23 mouse cellular contexts compared by ENCODE assay signal in the genomic region with DNA sequence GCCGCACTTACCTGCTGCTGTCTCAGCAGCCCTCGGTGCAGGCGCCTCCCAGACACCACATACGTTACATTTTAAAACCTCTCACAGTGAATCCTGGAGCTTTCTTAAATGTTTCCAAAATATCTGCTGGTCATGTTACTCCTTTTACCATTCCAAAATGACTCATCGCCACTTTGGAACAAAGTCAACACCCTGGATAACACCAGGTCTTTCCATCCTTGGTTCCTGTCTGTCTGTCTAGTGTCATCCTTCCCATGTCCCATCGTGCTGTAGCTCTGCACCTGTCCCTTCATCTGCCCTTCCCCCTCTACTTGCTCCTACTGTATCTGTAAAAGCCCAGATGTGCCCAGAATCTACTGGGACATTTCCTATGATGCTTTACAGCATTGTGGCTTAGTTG. TPM values are rescaled to one million over a fixed set of nuclear protein-coding genes. Genes with fewer than 3 reads are reported as not detected.
DNase-seq lines count a peak whose midpoint lies in the region; ATAC-seq and TF ChIP-seq lines count a peak whose summit lies in the region.
"Had no signal": no experiment of that assay in that cellular context is flagged by ENCODE, and none has a peak within 500 bp of the region (broad histone marks: within the 10 kb centered on the region; RNA-seq: fewer than 3 reads in every experiment).

No protein-coding gene starts in this region.

- H3K4me2 ChIP-seq in liver, embryonic 11.5 days, result peak overlapping the region; percentile 13; the same call in 1 of the 2 replicates
- H3K4me2 ChIP-seq in liver, embryonic 15.5 days, result no peak overlapping the region
- no peak overlapping the region for H3K4me2 ChIP-seq in forebrain, embryonic 13.5 days
- no peak overlapping the region for H3K4me2 ChIP-seq in midbrain, postnatal 0 days (ENCODE audit: low read depth, low read length, poor library complexity, severe bottlenecking)
- H3K4me2 ChIP-seq: kidney, embryonic 15.5 days; limb, embryonic 13.5 days had no signal

- no peaks in the 10 kb centered on the region for H3K9me3 ChIP-seq in liver, embryonic 11.5 days (ENCODE audit: control insufficient read depth, low read length)
- no peaks in the 10 kb centered on the region for H3K9me3 ChIP-seq in liver, embryonic 15.5 days (replicated peaks)
- H3K9me3 ChIP-seq in forebrain, embryonic 13.5 days (replicated peaks), result no peaks in the 10 kb centered on the region
- H3K9me3 ChIP-seq in midbrain, postnatal 0 days (ENCODE audit: low read length), result no peaks in the 10 kb centered on the region
- H3K9me3 ChIP-seq: kidney, embryonic 15.5 days; limb, embryonic 13.5 days had no signal

- ATAC-seq in liver, embryonic 11.5 days (replicated peaks; ENCODE audit: low FRiP score), result no peak
- no peak for ATAC-seq in liver, embryonic 15.5 days (ENCODE audit: insufficient read depth)
- no peak for ATAC-seq in forebrain, embryonic 13.5 days
- no peak for ATAC-seq in midbrain, postnatal 0 days (ENCODE audit: low FRiP score)
- ATAC-seq: forebrain, embryonic 14.5 days; inflammation-experienced regulatory T-cells, adult 6 months; midbrain, embryonic 16.5 days; Patski had no signal

- H3K27me3 ChIP-seq in liver, embryonic 11.5 days (replicated peaks; ENCODE audit: control insufficient read depth, insufficient read depth, low read length), result no peaks in the 10 kb centered on the region
- no peaks in the 10 kb centered on the region for H3K27me3 ChIP-seq in liver, embryonic 15.5 days
- H3K27me3 ChIP-seq in forebrain, embryonic 13.5 days, result no peaks in the 10 kb centered on the region
- no peaks in the 10 kb centered on the region for H3K27me3 ChIP-seq in midbrain, postnatal 0 days (ENCODE audit: insufficient read depth, low read length)
- H3K27me3 ChIP-seq: CH12.LX; kidney, embryonic 15.5 days; limb, embryonic 13.5 days; Patski had no signal

- 74% methylated on average over 6 of the region's 6 CpGs for WGBS in liver, embryonic 11.5 days
- WGBS in liver, embryonic 15.5 days (ENCODE audit: insufficient replicate concordance), result 66% methylated on average over 6 of the region's 6 CpGs
- WGBS in forebrain, embryonic 13.5 days, result 81% methylated on average over 6 of the region's 6 CpGs
- WGBS in midbrain, postnatal 0 days, result 83% methylated on average over 6 of the region's 6 CpGs

- no peaks in the 10 kb centered on the region for H3K36me3 ChIP-seq in liver, embryonic 11.5 days (ENCODE audit: control insufficient read depth, insufficient read depth, low read length)
- no peaks in the 10 kb centered on the region for H3K36me3 ChIP-seq in liver, embryonic 15.5 days (replicated peaks)
- no peaks in the 10 kb centered on the region for H3K36me3 ChIP-seq in forebrain, embryonic 13.5 days (ENCODE audit: poor library complexity, severe bottlenecking)
- H3K36me3 ChIP-seq in midbrain, postnatal 0 days (ENCODE audit: insufficient read depth, low read length), result no peaks in the 10 kb centered on the region
- H3K36me3 ChIP-seq: kidney, embryonic 15.5 days; limb, embryonic 13.5 days had no signal

- peaks cover 37% of the 10 kb centered on the region for H3K4me1 ChIP-seq in liver, embryonic 11.5 days (replicated peaks; ENCODE audit: control insufficient read depth, insufficient read depth, low read length)
- H3K4me1 ChIP-seq in liver, embryonic 15.5 days (replicated peaks), result peaks cover 76% of the 10 kb centered on the region
- H3K4me1 ChIP-seq in forebrain, embryonic 13.5 days, result peaks cover 13% of the 10 kb centered on the region
- 0 out of 2 replicates have a peak, but pooled peaks cover 5% of the 10 kb centered on the region for H3K4me1 ChIP-seq in midbrain, postnatal 0 days (ENCODE audit: insufficient read depth, low read length)

- H3K4me3 ChIP-seq in liver, embryonic 11.5 days (ENCODE audit: low read depth, low read length), result no peak overlapping the region
- no peak overlapping the region for H3K4me3 ChIP-seq in liver, embryonic 15.5 days (replicated peaks)
- H3K4me3 ChIP-seq in forebrain, embryonic 13.5 days, result no peak overlapping the region
- no peak overlapping the region for H3K4me3 ChIP-seq in midbrain, postnatal 0 days (ENCODE audit: low read depth, low read length)
- H3K4me3 ChIP-seq: kidney, embryonic 15.5 days; limb, embryonic 13.5 days had no signal

- H3K9ac ChIP-seq in liver, embryonic 11.5 days (ENCODE audit: low read depth, low read length), result no peak overlapping the region
- H3K9ac ChIP-seq in liver, embryonic 15.5 days, result no peak overlapping the region
- H3K9ac ChIP-seq in forebrain, embryonic 13.5 days, result no peak overlapping the region
- no peak overlapping the region for H3K9ac ChIP-seq in midbrain, postnatal 0 days (replicated peaks; ENCODE audit: low read length, poor library complexity, severe bottlenecking)
- H3K9ac ChIP-seq: kidney, embryonic 15.5 days; limb, embryonic 13.5 days had no signal

- peak; percentile 37 to 77 for DNase-seq in adrenal gland, adult (ENCODE audit: inconsistent age in 2 of 2, low spot score in 1 of 2)
- no peak for DNase-seq in adrenal gland, adult 8-10 months
- DNase-seq in liver, embryonic 11.5 days (ENCODE audit: low spot score), result no peak
- no peak for DNase-seq in liver
- DNase-seq in Muller cell, postnatal 12 days (ENCODE audit: inconsistent ontology term), result peak; percentile 31
- DNase-seq in midbrain, postnatal 0 days (ENCODE audit: low spot score), result no peak
- DNase-seq: cerebellum, adult 9-10 months; kidney, postnatal 4 days; layer of hippocampus, postnatal 36 days; lung, adult 2 months; retina, postnatal 1 day; thymus, postnatal 4 days had no signal

- TF ChIP-seq CTCF in midbrain, postnatal 0 days (IDR thresholded peaks at IDR 0.05), result no peak

- peak overlapping the region; percentile 26; the same call in 1 of the 2 replicates for H3K27ac ChIP-seq in liver, embryonic 11.5 days (ENCODE audit: low read depth, low read length)
- H3K27ac ChIP-seq in liver, embryonic 15.5 days (replicated peaks), result peak overlapping the region; percentile 51; the same call in 1 of the 2 replicates
- no peak overlapping the region for H3K27ac ChIP-seq in forebrain, embryonic 13.5 days
- H3K27ac ChIP-seq in midbrain, postnatal 0 days (ENCODE audit: low read depth, low read length), result no peak overlapping the region
- H3K27ac ChIP-seq: kidney, embryonic 15.5 days; limb, embryonic 13.5 days had no signal

RNA-seq across cellular contexts. Expression of gene Fam234a, which starts 3.1 kb away (rescaled TPM):
- 100 to 1,000 TPM; 108 to 126 (median 119) TPM for total RNA-seq in adrenal gland, adult 8-10 months (2022)
- 19.6 and 20.2 TPM in 2 replicates for polyA plus RNA-seq in liver, embryonic 11.5 days (2014; fragmentation: Nextera tagmentation; extraction: Ambion mirVana)
- 16.4 and 18.3 TPM in 2 replicates for polyA plus RNA-seq in liver, embryonic 15.5 days (2015; fragmentation: Nextera tagmentation; extraction: Ambion mirVana)
- polyA plus RNA-seq in forebrain, embryonic 13.5 days (2015; fragmentation: Nextera tagmentation; extraction: Ambion mirVana), result 17.5 and 21.7 TPM in 2 replicates
- total RNA-seq in midbrain, postnatal 0 days (2014; rRNA removed), result 24.6 and 31.5 TPM in 2 replicates
- 32.4 and 33.8 TPM in 2 replicates for polyA plus RNA-seq in midbrain, postnatal 0 days (2015; fragmentation: Nextera tagmentation; extraction: Ambion mirVana)

RNA-seq across cellular contexts. Expression of gene Luc7l, which starts 11.7 kb away (rescaled TPM):
- 10 to 100 TPM; 52.9 to 90.2 (median 70.1) TPM for total RNA-seq in adrenal gland, adult 8-10 months (2022)
- polyA plus RNA-seq in liver, embryonic 11.5 days (2014; fragmentation: Nextera tagmentation; extraction: Ambion mirVana), result 107 and 110 TPM in 2 replicates
- 28.9 and 29.0 TPM in 2 replicates for polyA plus RNA-seq in liver, embryonic 15.5 days (2015; fragmentation: Nextera tagmentation; extraction: Ambion mirVana)
- polyA plus RNA-seq in forebrain, embryonic 13.5 days (2015; fragmentation: Nextera tagmentation; extraction: Ambion mirVana), result 121 and 128 TPM in 2 replicates
- total RNA-seq in midbrain, postnatal 0 days (2014; rRNA removed), result 90.6 and 110 TPM in 2 replicates
- polyA plus RNA-seq in midbrain, postnatal 0 days (2015; fragmentation: Nextera tagmentation; extraction: Ambion mirVana), result 82.3 and 95.2 TPM in 2 replicates

RNA-seq across cellular contexts. Expression of gene Arhgdig, which starts 33.4 kb away (rescaled TPM):
- total RNA-seq in adrenal gland, adult 8-10 months (2022), result 10 to 100 TPM; 14.5 to 30.7 (median 20.6) TPM
- polyA plus RNA-seq in liver, embryonic 11.5 days (2014; fragmentation: Nextera tagmentation; extraction: Ambion mirVana), result 27.7 and 28.8 TPM in 2 replicates
- 14.4 and 15.3 TPM in 2 replicates for polyA plus RNA-seq in liver, embryonic 15.5 days (2015; fragmentation: Nextera tagmentation; extraction: Ambion mirVana)
- 10.0 and 11.4 TPM in 2 replicates for polyA plus RNA-seq in forebrain, embryonic 13.5 days (2015; fragmentation: Nextera tagmentation; extraction: Ambion mirVana)
- 223 and 246 TPM in 2 replicates for total RNA-seq in midbrain, postnatal 0 days (2014; rRNA removed)
- 342 and 387 TPM in 2 replicates for polyA plus RNA-seq in midbrain, postnatal 0 days (2015; fragmentation: Nextera tagmentation; extraction: Ambion mirVana)
- total RNA-seq: common myeloid progenitor, adult 5-6 weeks had no signal
- polyA plus RNA-seq: inflammation-experienced regulatory T-cells, adult 6 months had no signal

RNA-seq across cellular contexts. Expression of gene Rgs11, which starts 38.2 kb away (rescaled TPM):
- 100 to 1,000 TPM in 2 of 4 experiments, 10 to 100 TPM in 2; 47.1 to 158 (median 93.6) TPM for total RNA-seq in adrenal gland, adult 8-10 months (2022)
- 2.2 and 2.4 TPM in 2 replicates for polyA plus RNA-seq in liver, embryonic 11.5 days (2014; fragmentation: Nextera tagmentation; extraction: Ambion mirVana)
- 0.24 and 0.36 TPM in 2 replicates for polyA plus RNA-seq in liver, embryonic 15.5 days (2015; fragmentation: Nextera tagmentation; extraction: Ambion mirVana)
- 0.72 and 1.3 TPM in 2 replicates for polyA plus RNA-seq in forebrain, embryonic 13.5 days (2015; fragmentation: Nextera tagmentation; extraction: Ambion mirVana)
- total RNA-seq in midbrain, postnatal 0 days (2014; rRNA removed), result 25.0 and 29.6 TPM in 2 replicates
- polyA plus RNA-seq in midbrain, postnatal 0 days (2015; fragmentation: Nextera tagmentation; extraction: Ambion mirVana), result 18.0 and 18.7 TPM in 2 replicates

RNA-seq across cellular contexts. Expression of gene Pdia2, which starts 42.1 kb away (rescaled TPM):
- total RNA-seq in adrenal gland, adult 8-10 months (2022), result 1 to 10 TPM; 1.8 to 3.7 (median 2.4) TPM
- 62.4 and 68.8 TPM in 2 replicates for polyA plus RNA-seq in liver, embryonic 11.5 days (2014; fragmentation: Nextera tagmentation; extraction: Ambion mirVana)
- 72.3 and 75.1 TPM in 2 replicates for polyA plus RNA-seq in liver, embryonic 15.5 days (2015; fragmentation: Nextera tagmentation; extraction: Ambion mirVana)
- not detected in 2 replicates for polyA plus RNA-seq in forebrain, embryonic 13.5 days (2015; fragmentation: Nextera tagmentation; extraction: Ambion mirVana)
- total RNA-seq in midbrain, postnatal 0 days (2014; rRNA removed), result not detected in 2 replicates
- polyA plus RNA-seq in midbrain, postnatal 0 days (2015; fragmentation: Nextera tagmentation; extraction: Ambion mirVana), result 0.13 TPM in 1 of 2 replicates, not detected in the other
- polyA plus RNA-seq: forebrain, embryonic 14.5 days; heart, postnatal 0 days; inflammation-experienced regulatory T-cells, adult 6 months had no signal

Comparison
In these comparisons a context has a peak if more than half of its experiments do, and no peak if none do; other contexts are left out.
1. DNase-seq: peak in adrenal gland, adult (2 of 2) and Muller cell, postnatal 12 days (single experiment); none in adrenal gland, adult 8-10 months (single experiment), liver, embryonic 11.5 days (single experiment), liver (single experiment) and midbrain, postnatal 0 days (single experiment).
2. H3K27ac ChIP-seq: peak in liver, embryonic 11.5 days (single experiment) and liver, embryonic 15.5 days (single experiment); none in forebrain, embryonic 13.5 days (single experiment) and midbrain, postnatal 0 days (single experiment).
3. RNA of gene Arhgdig, which starts 33.4 kb away (polyA plus RNA-seq): 342 to 387 TPM in midbrain, postnatal 0 days; 27.7 to 28.8 TPM in liver, embryonic 11.5 days, 14.4 to 15.3 TPM in liver, embryonic 15.5 days and 10.0 to 11.4 TPM in forebrain, embryonic 13.5 days; every median in the first group is over 10 times any median in the second.